Mouse (Mus musculus) midbrain, embryonic 13.5 days (tissue): Measurements from ENCODE around the gene Diras2. TPM values are rescaled to one million over a fixed set of nuclear protein-coding genes. Genes with fewer than 3 reads are reported as not detected.

ENCODE experiments used
- polyA plus RNA-seq: library from polyadenylated mRNA; unstranded; fragments of >200 nt; fragmentation: Nextera tagmentation; extraction: Ambion mirVana; gene quantifications from 2 replicates; pipeline ENCODE4 v1.2.1, GENCODE M21; 2015

The Diras2 gene
- polyA plus RNA-seq, 1 experiment from 2014 or later: 1.8 TPM

Other genes with a start within 250 kb of the Diras2 start
- gene Syk, start 51.9 kb upstream of the Diras2 start, polyA plus RNA-seq: 1.1 and 1.5 TPM in 2 replicates